Mouse (Mus musculus) lung, embryonic 15.5 days (tissue): Measurements from ENCODE around the gene Zfp964. TPM values are rescaled to one million over a fixed set of nuclear protein-coding genes. Genes with fewer than 3 reads are reported as not detected.
"Not testable (repeated sequence)": the region's sequence is repeated elsewhere in the genome, so short reads cannot be mapped to it uniquely, and the experiment has no call there.

Source experiments
- ATAC-seq: fragments of 200-750 bp; cut with Nextera tagmentation; 2 replicates; pipeline ENCODE4 v1.8.0; 2017; ENCODE audit warnings: moderate number of reproducible peaks, borderline replicate concordance; ENCODE audit not compliant: low FRiP score, low TSS enrichment; ENCODE audit errors: extremely low read depth
- H3K27ac ChIP-seq: fragments of 300-500 bp; sonication (generic); 2 replicates; pipeline ENCODE4 v1.5.1; 2015; ENCODE audit warnings: moderate library complexity, mild to moderate bottlenecking, inconsistent platforms
- H3K27me3 ChIP-seq: fragments of 300-500 bp; sonication (generic); 2 replicates; pipeline ENCODE4 v1.6.1; 2015; ENCODE audit warnings: inconsistent platforms
- H3K36me3 ChIP-seq: fragments of 300-500 bp; sonication (generic); 2 replicates; pipeline ENCODE4 v1.6.1; 2015; ENCODE audit warnings: inconsistent platforms
- H3K4me1 ChIP-seq: fragments of 300-500 bp; sonication (generic); 2 replicates; pipeline ENCODE4 v1.6.1; 2015; ENCODE audit warnings: inconsistent platforms
- H3K4me2 ChIP-seq: fragments of 300-500 bp; sonication (generic); 2 replicates; pipeline ENCODE4 v1.6.1; 2015; ENCODE audit warnings: inconsistent platforms, mild to moderate bottlenecking, moderate library complexity
- H3K4me3 ChIP-seq: fragments of 300-500 bp; sonication (generic); 2 replicates; pipeline ENCODE4 v1.5.1; 2015; ENCODE audit warnings: mild to moderate bottlenecking, inconsistent platforms
- H3K9ac ChIP-seq: fragments of 300-500 bp; sonication (generic); 2 replicates; pipeline ENCODE4 v1.6.1; 2015; ENCODE audit warnings: inconsistent platforms
- H3K9me3 ChIP-seq: fragments of 300-500 bp; sonication (generic); 2 replicates; pipeline ENCODE4 v1.6.1; 2016; ENCODE audit warnings: inconsistent platforms
- WGBS: fragments of 180-500 bp; shearing (Covaris S2); methylation state at CpG from one replicate; pipeline ENCODE4 v1.1.7; 2015; 5-methylcytosine and 5-hydroxymethylcytosine counted together
- polyA plus RNA-seq: library from polyadenylated mRNA; unstranded; fragments of >200 nt; fragmentation: Nextera tagmentation; extraction: Ambion mirVana; gene quantifications from 2 replicates; pipeline ENCODE4 v1.2.1, GENCODE M21; 2015

Zfp964 gene
- polyA plus RNA-seq: 1.5 and 1.9 TPM in 2 replicates

DNA sequence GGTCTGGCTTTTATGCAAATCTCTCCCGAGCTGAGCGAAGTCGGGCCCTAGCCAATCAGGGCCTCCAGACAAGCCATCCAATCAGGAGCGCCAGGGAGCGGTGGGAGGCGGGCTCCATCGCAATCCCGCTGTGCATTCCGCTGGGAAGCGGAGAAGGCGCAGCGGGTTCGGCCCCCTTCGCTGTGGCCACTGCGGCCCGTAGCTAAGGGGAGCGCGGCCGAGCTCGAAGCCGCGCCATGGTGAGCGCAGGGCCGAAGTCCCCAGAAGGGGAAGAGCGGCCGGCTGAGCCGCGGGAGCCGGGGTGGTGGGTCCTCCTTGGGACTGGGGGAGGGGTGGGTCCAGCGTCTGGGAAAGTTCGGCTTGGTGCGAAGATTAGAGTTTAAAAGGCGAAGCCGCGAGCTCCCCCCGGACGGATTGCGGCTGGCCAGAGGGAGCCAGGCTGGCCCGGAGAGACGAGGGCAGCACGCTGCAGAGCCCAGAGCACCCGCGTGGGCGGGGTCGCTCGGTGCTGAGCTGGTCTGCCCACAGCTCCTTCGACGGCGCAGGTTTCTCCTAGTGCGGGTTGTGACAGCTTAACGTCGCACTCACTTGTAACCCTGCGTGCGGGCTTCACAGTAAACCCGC, at the start of gene Zfp964:
TSS of gene Zfp964 (plus strand) at position 122 of the 624 bp plus-strand sequence.
- Histone ChIP-seq H3K4me2 (peak within 1 kb of the TSS; percentile 98), H3K27ac (peak within 1 kb of the TSS; percentile 94), H3K36me3 (no peaks in the 10 kb centered on the region), H3K9ac (peak within 1 kb of the TSS; percentile 77), H3K4me1 (peaks cover 9% of the 10 kb centered on the region), H3K9me3 (0 out of 2 replicates have a peak, but pooled peaks cover 4% of the 10 kb centered on the region), H3K4me3 (peak within 1 kb of the TSS; percentile 57), H3K27me3 (no peaks in the 10 kb centered on the region)
- ATAC-seq: peak; percentile 99
- under 1% methylated on average over 55 of the region's 55 CpGs for WGBS

- no peak for ATAC-seq
- Histone ChIP-seq H3K4me1 (no peaks in the 10 kb centered on the region), H3K4me3 (no peak overlapping the region), H3K9ac (no peak overlapping the region), H3K9me3 (no peaks in the 10 kb centered on the region), H3K27me3 (no peaks in the 10 kb centered on the region), H3K36me3 (peaks cover 57% of the 10 kb centered on the region), H3K27ac (no peak overlapping the region), H3K4me2 (no peak overlapping the region)
- 58% methylated on average over 2 of the region's 2 CpGs for WGBS
Measured at GRCm38 (mm10) chr8:69614687-69615086, 39.6 kb upstream of the Zfp964 start.

GRCm38 (mm10) chr8:69618078-69618477, 36.2 kb upstream of the Zfp964 start:
- Histone ChIP-seq H3K27ac (no peak overlapping the region), H3K4me1 (no peaks in the 10 kb centered on the region), H3K27me3 (no peaks in the 10 kb centered on the region), H3K9ac (no peak overlapping the region), H3K4me3 (no peak overlapping the region), H3K4me2 (no peak overlapping the region), H3K9me3 (no peaks in the 10 kb centered on the region), H3K36me3 (peaks cover 34% of the 10 kb centered on the region; the same call in 1 of the 2 replicates)
- WGBS: 82% methylated on average over 1 of the region's 1 CpGs
- ATAC-seq: peak; percentile 46; the same call in 1 of the 2 replicates

DNA sequence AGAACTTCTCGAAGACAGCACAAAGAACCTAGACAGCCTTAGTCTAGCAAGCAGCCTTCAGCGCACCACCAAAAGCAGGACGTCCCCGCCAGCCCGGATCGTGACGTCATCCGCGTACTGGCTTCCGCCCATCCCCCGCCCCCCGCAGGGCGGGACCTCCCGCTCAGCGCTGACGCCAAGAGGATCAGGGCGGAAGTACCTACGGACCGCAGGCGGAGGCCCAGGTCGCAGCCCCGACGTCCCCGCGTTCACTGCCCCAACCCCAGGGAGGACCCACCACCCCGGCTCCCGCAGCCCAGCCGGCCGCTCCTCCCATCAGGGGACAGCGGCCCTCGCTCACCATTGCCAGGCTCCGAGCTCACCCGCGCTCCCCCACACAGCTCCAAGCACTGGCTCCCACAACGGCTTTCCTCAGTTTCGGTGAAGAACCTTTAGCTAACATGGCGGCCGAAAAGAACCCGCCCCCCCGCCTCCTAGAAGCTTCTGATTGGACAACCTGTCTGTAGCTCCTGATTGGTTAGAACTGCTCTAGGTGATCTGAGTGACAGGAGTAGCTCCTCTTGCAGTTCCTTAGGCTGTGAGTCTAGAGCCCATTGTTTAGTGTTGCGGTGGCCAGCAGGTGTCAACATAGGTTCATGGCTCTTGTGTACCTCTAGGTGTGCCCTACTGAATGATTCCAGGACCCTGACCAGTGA, 29.0 kb upstream of the Zfp964 start, which contains the start of gene Zfp868:
TSS of gene Zfp868 (minus strand) at position 454 of the 695 bp plus-strand sequence.
- no peaks in the 10 kb centered on the region for H3K36me3 ChIP-seq
- WGBS: under 1% methylated on average over 36 of the region's 41 CpGs
- no peaks in the 10 kb centered on the region for H3K27me3 ChIP-seq
- peaks cover 7% of the 10 kb centered on the region for H3K4me1 ChIP-seq
- peak within 1 kb of the TSS; percentile 99 for H3K27ac ChIP-seq
- H3K9ac ChIP-seq: peak within 1 kb of the TSS; percentile 97
- H3K4me3 ChIP-seq: peak within 1 kb of the TSS; percentile 92
- ATAC-seq: peak; percentile 99
- H3K4me2 ChIP-seq: peak within 1 kb of the TSS; percentile 53
- no peaks in the 10 kb centered on the region for H3K9me3 ChIP-seq

DNA sequence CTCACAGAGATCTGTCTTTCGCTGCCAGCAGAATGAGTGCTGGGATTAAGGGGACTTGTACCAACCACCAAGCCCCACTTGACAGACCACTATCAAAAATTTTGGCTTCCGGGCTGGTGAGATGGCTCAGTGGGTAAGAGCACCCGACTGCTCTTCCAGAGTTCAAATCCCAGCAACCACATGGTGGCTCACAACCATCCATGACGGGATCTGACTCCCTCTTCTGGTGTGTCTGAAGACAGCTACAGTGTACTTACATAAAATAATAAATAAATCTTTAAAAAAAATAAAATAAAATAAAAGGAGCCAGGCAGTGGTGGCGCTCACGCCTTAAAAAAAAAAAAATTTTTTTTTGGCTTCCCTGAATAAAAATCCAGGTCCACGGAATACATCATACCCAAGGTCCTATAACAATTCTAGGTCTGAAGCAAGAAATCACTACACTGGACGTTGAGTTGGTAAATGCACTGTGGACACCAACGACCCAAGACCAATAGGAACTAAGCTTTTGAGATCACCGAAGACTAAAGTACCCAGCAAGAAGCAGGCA, 396 bp upstream of the Zfp964 start:
- no peak for ATAC-seq
- Histone ChIP-seq H3K4me2 (peak overlapping the region; percentile 98), H3K27ac (no peak overlapping the region), H3K4me3 (peak overlapping the region; percentile 57), H3K36me3 (no peaks in the 10 kb centered on the region), H3K4me1 (peaks cover 9% of the 10 kb centered on the region), H3K9me3 (0 out of 2 replicates have a peak, but pooled peaks cover 4% of the 10 kb centered on the region), H3K9ac (no peak overlapping the region), H3K27me3 (no peaks in the 10 kb centered on the region)
- WGBS: 44% methylated on average over 10 of the region's 10 CpGs

GRCm38 (mm10) chr8:69661294-69661693, 7.0 kb downstream of the Zfp964 start:
- peaks cover 4% of the 10 kb centered on the region; the same call in 1 of the 2 replicates for H3K9me3 ChIP-seq
- peaks cover 8% of the 10 kb centered on the region; the same call in 1 of the 2 replicates for H3K36me3 ChIP-seq
- H3K4me2 ChIP-seq: no peak overlapping the region
- H3K27me3 ChIP-seq: no peaks in the 10 kb centered on the region
- no peak for ATAC-seq
- no peaks in the 10 kb centered on the region for H3K4me1 ChIP-seq
- no peak overlapping the region for H3K9ac ChIP-seq
- H3K4me3 ChIP-seq: no peak overlapping the region
- no peak overlapping the region for H3K27ac ChIP-seq

GRCm38 (mm10) chr8:69665051-69665450, 10.8 kb downstream of the Zfp964 start:
- WGBS: 76% methylated on average over 2 of the region's 2 CpGs
- ATAC-seq, H3K27ac ChIP-seq, H3K9ac ChIP-seq, H3K4me1 ChIP-seq, H3K4me3 ChIP-seq, H3K9me3 ChIP-seq, H3K4me2 ChIP-seq, H3K27me3 ChIP-seq, H3K36me3 ChIP-seq: not testable (repeated sequence)

DNA sequence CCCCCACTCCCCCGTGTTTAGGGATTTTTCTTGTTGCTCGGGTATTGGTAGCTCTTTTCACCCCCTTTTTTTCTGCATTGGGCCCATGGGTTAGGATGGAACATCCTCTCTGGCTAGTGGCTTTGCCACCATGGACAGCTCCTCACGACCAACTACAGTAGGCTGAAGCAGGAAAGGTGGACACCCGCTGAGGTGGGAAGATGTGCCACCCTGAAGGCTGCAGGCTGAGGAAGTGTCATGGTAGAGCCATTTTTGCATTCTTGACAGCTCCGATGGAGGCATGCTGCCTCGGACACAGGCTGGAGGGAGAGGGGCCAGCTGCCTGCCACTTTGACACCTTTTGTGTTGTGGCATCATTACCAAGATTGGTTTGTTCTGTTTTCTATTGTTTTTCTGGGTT, 47.5 kb downstream of the Zfp964 start:
- no peak overlapping the region for H3K27ac ChIP-seq
- no peak for ATAC-seq
- H3K9ac ChIP-seq: no peak overlapping the region
- no peaks in the 10 kb centered on the region for H3K9me3 ChIP-seq
- H3K27me3 ChIP-seq: no peaks in the 10 kb centered on the region
- no peaks in the 10 kb centered on the region for H3K4me1 ChIP-seq
- H3K4me2 ChIP-seq: no peak overlapping the region
- peaks cover 46% of the 10 kb centered on the region for H3K36me3 ChIP-seq
- no peak overlapping the region for H3K4me3 ChIP-seq
- WGBS: 70% methylated on average over 6 of the region's 6 CpGs

- not testable (repeated sequence) for H3K4me3 ChIP-seq, H3K4me2 ChIP-seq, H3K4me1 ChIP-seq, H3K27ac ChIP-seq, H3K9ac ChIP-seq, H3K27me3 ChIP-seq, ATAC-seq, H3K9me3 ChIP-seq
- peaks cover 72% of the 10 kb centered on the region for H3K36me3 ChIP-seq
- 93% methylated on average over 10 of the region's 10 CpGs for WGBS
Measured at GRCm38 (mm10) chr8:69710624-69711023, 56.3 kb downstream of the Zfp964 start, which contains the start of gene Zfp869. Gene Zfp869, minus strand, starts transcription at chr8:69710724.

DNA sequence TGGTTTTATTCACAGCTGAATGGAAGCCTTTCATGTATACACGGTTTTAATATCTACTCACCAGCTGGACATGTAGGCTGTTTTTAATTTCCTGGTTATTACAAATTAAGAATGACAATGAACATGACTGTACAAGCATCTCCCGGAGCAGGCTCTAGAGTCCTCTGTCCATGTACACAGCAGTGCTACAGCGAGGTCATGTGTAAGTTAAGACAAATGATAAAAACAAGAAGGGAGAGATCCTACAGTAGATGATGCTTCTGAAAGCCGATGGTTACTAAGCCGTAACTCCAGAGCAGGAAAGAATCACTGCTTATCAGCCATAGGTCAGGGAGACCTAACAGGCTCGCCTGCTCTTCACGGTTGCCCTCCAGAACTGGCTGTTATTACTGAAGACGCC, 59.2 kb downstream of the Zfp964 start:
- H3K4me2 ChIP-seq: no peak overlapping the region
- H3K9ac ChIP-seq: no peak overlapping the region
- no peak for ATAC-seq
- 86% methylated on average over 8 of the region's 8 CpGs for WGBS
- H3K9me3 ChIP-seq: no peaks in the 10 kb centered on the region
- peaks cover 43% of the 10 kb centered on the region for H3K36me3 ChIP-seq
- no peaks in the 10 kb centered on the region for H3K27me3 ChIP-seq
- peaks cover 10% of the 10 kb centered on the region for H3K4me1 ChIP-seq
- no peak overlapping the region for H3K27ac ChIP-seq
- H3K4me3 ChIP-seq: no peak overlapping the region

- peak overlapping the region; percentile 50 for H3K4me2 ChIP-seq
- H3K4me3 ChIP-seq: peak overlapping the region; percentile 99
- H3K27ac ChIP-seq: no peak overlapping the region
- H3K27me3 ChIP-seq: no peaks in the 10 kb centered on the region
- no peak for ATAC-seq
- WGBS: 72% methylated on average over 6 of the region's 6 CpGs
- H3K36me3 ChIP-seq: peaks cover 25% of the 10 kb centered on the region
- peaks cover 10% of the 10 kb centered on the region for H3K4me1 ChIP-seq
- no peaks in the 10 kb centered on the region for H3K9me3 ChIP-seq
- H3K9ac ChIP-seq: peak overlapping the region; percentile 22; the same call in 1 of the 2 replicates
Measured at GRCm38 (mm10) chr8:69715366-69715765, 61.1 kb downstream of the Zfp964 start.
